Mouse (Mus musculus): ENCODE results near the gene Med14. TPM values are rescaled to one million over a fixed set of nuclear protein-coding genes. Genes with fewer than 3 reads are reported as not detected.

Med14 gene
- 10 to 100 TPM; 69.3 to 76.2 TPM for total RNA-seq (2021)

DNA sequence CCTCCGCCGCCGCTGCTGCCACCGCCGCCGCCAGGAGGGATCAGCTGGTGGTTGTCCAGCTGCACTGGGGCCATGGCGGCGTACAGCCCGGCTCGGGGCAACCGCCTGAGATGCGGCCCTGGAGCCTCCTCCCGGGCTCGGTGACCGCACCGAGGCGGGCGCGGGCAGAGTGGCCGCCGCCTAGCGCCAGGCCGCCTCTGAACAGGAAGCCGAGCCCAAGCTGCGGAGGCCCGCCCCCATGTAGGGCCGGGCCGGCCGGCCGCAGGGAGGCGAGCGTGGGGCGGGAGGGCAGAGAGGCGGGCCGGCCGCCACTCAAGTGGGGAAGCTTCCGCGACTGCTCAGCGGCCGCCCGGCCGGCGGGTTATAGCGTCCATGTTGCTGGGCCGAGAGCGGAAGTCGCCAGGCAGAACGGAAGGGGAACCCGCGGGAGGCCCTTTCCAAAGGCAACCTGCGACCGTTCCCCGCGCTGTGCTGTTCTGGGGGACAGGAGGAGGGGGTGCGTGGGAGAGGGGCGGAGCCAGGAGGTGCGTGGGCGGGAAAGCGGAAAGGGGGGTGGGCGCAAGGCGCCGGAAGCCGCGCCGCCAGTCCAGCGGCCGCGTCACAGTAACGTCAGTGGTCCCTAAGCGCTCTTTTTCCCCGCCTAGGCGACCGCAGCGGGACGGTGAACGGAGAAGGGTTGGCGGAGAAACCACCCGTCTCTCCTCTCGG, at the start of gene Med14:
Gene Med14, minus strand, starts transcription at position 448 of the 708 bp plus-strand sequence.
- DNase-seq (ENCODE audit: extremely low spot score in 1 of 2, low spot score in 1 of 2) = peak; percentile 73 to 80

- no peak for DNase-seq (ENCODE audit: extremely low spot score in 1 of 2, low spot score in 1 of 2)
Measured at GRCm38 (mm10) chrX:12800559-12800958, 38.7 kb upstream of the Med14 start.

DNA sequence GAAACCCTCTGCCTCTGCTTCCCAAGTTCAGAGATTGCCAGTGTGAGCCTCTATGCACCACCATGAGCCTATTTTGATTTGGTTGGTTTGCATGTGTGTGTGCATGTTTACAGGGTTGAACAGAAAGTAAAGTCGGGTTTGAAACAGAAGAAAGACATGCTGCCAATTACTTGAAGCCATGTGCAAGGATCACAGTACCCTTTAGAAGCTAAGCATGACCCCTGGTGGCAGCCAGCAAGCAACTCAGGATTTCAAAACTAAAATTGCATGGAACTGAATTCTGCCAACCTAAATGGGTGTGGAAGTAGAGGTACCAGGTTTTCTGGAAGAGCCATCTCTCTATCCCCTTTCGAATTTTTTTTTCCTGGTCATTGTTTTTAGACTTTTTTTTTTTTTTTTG, 33.0 kb upstream of the Med14 start:
- DNase-seq (ENCODE audit: extremely low spot score in 1 of 2, low spot score in 1 of 2) = peak in 1 of 2 experiments; percentile 6

GRCm38 (mm10) chrX:12791674-12792340, 29.9 kb upstream of the Med14 start:
- DNase-seq (ENCODE audit: extremely low spot score in 1 of 2, low spot score in 1 of 2) = no peak

DNA sequence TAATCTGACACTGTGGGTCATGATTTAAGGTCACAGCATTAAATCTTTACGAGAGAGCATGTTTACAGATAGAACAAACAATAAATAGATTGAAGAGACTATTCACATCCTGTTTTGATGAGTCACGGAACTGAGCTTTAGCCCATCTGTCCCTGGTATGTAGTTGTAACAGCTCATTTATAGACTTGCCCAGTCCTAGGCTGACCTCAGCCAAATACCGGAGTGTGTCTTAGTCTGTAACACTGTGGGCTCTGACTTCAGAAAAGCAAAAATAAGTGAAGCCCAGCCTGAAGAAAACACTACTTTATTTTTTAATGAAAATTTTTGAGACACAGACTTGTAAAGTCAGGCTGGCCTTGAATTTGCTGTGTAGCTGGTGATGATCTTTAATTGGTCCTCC, 11.4 kb upstream of the Med14 start:
- DNase-seq (ENCODE audit: extremely low spot score in 1 of 2, low spot score in 1 of 2) = no peak

DNA sequence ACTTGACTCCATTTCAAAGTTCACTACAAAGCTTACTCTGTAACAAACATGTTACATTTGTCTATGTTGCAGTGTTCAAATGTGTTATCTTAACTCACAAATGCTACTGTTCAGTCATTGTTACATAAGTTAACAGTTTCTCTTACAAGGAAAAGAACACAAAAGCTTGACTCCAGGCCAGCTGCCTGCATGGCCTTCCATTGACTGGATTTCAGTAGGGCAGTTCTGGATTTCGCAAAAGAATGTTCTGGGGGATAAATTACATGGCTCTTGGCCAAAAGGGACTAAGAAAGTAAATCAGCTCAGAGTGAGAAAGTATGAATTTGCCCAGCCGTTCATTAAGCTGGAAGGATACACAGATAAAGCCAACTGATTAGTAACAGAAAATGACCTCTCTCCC, 9.7 kb upstream of the Med14 start:
- DNase-seq (ENCODE audit: extremely low spot score in 1 of 2, low spot score in 1 of 2) = no peak

DNA sequence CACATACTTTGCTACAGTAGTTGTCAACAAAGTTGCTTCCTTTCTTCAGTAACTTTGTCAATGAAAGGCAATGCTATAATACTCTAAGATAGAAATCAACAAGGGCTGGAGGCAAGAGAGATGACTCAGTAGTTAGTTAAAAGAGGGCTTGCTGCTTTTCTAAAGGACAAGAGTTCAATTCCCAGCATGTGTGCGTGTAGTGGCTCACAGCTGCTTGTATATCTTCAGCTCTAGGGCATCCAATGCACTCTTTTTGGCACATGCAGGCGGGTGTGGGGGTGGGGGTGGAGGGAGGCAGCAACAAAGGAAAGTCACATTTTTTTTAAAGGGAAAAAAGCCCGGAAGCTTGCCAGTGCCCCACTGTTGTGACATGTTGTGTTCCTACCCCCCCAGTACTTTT, 6.7 kb upstream of the Med14 start:
- DNase-seq (ENCODE audit: extremely low spot score in 1 of 2, low spot score in 1 of 2) = no peak

DNA sequence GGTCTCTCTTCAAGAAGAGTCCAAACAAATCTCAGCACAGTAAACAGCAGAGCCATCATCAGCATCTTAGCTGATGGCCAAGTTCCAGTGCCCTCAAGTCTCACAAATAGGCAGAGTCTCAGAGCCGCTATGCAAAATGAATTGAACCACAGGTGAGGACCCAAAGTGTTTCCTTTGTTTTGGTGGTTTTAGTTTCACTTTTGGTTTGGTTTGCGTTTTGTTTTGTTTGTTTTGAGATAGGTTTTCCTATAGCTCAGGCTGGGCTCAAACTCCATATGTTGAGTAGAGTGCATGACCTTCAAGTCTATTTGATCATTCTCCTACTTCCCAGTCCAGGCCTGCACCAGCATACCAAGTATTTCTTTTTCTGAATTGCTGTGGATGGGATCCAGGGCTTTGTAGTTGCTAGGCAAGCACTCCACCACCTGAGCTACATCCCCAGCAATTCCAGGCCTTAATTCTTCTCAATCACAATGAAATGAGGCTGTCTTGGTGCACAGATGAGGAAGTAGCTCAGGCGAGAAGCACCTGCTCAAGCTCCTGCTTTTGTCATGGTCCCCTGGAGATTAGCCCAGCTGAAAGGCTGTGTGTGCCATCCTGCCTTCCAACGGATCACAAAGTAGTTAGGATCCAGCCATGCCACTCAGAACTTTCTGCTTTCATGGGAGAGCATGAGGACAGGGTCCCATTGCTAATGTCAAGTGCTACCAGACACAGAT, 5.1 kb upstream of the Med14 start:
- DNase-seq (ENCODE audit: extremely low spot score in 1 of 2, low spot score in 1 of 2) = no peak

DNA sequence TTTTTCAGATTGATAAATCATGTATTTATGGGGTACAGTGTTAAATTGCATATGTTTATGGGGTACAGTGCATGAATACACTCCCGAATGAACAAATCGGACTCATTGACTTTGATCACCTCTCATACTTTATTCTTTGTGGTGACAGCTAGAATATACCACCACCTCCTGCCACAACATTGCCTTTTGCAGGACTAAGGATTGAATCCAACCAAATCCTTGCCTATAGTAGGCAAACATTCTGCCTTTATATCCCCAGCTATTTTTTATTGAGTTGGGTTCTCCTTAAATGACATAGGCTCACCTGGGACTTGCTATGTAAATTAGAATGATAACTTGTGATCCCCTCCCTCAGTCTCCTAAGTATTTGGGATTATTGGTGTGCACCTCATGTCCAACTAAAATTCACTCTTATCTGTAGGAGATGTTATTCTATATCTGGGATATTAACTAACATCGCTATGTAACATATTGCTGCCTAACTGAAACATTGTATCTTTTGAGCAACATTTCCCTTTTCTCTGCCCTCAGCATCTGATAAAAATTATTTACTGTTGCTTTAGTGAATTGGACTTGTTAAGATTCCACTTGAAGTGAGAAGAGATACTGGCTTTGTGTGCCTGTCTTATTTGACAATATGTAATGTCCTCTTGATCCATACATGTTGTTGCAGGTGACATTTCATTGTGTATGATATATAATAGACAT, 1.4 kb upstream of the Med14 start:
- no peak for DNase-seq (ENCODE audit: extremely low spot score in 1 of 2, low spot score in 1 of 2)

GRCm38 (mm10) chrX:12762334-12763126, 657 bp upstream of the Med14 start:
- DNase-seq (ENCODE audit: extremely low spot score in 1 of 2, low spot score in 1 of 2) = no peak

DNA sequence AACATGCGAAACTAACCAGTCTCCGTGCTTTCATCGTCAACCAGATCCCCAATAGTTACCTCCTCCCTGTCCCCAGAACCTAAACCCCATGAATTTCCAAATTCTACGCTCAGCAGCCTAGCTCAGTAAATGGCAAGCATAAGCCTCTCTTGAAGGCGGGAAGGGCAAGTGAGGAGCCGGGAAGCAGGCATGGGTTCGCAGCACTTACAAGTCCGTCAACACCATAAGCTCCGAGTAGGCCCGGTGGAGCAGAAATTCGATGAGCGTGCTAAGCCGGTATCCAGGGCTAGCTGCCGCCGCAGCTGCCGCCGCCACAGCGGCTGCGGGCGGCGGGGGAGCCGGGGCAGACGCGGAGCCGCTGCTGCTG, 631 bp downstream of the Med14 start:
- no peak for DNase-seq (ENCODE audit: extremely low spot score in 1 of 2, low spot score in 1 of 2)

- DNase-seq (ENCODE audit: extremely low spot score in 1 of 2, low spot score in 1 of 2) = no peak
Measured at GRCm38 (mm10) chrX:12760501-12760900, 1.4 kb downstream of the Med14 start.

DNA sequence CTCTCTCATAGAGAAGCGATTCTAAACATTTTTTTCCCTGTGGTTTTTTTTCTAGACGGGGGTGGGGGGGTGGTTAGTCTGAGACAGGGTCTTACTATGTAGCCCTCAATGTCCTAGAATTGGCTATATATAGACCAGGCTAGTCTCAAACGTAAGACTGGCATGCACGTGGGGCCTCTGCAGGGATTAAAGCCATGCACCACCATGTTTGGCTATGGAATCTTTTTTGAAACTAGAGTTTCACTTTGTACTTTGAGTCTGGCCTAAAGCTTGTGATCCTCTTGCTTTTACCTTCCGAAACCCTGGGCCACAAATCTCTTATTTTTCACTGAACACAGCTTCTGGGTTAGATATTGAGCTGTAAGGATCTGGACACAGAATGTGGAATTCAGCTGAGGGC, 2.2 kb downstream of the Med14 start:
- no peak for DNase-seq (ENCODE audit: extremely low spot score in 1 of 2, low spot score in 1 of 2)

DNA sequence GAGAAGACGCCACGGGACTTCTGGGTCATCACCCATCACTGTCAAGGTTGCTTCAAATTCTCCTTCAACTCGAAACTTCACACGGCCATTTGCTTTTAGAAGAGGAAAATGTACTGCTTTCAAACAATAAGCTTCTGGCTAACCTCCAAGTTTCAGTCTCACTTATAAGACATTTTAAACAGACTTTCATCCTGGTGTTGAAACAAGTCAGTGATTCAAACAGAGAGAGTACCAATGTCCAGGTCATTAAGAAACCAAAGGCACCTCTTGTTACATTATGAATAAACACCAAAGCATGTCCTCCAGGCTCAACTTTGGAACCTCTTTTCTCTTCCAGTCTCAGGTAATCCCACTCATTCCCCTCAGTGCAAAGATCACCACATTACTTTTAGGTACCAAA, 14.0 kb downstream of the Med14 start:
- no peak for DNase-seq (ENCODE audit: extremely low spot score in 1 of 2, low spot score in 1 of 2)

DNA sequence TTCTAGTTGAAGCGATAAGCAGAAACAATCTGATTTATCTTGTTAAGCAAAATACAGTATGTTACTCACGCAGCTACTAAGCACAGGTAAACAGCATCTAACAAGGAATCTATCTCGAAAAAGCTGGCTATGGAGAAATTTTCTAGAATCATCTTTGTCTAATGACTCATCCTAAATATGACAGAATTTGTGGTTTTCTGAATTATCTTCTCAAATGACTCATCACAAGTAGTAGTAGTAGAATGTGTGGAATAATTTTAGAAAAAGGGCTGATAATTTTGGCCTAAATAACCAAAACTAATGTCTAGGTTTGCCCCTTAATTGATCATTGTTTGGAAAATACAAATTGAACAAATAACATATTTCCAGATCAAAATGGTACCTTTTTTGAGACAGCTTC, 15.1 kb downstream of the Med14 start:
- no peak for DNase-seq (ENCODE audit: extremely low spot score in 1 of 2, low spot score in 1 of 2)

GRCm38 (mm10) chrX:12740396-12740795, 21.5 kb downstream of the Med14 start:
- DNase-seq (ENCODE audit: extremely low spot score in 1 of 2, low spot score in 1 of 2) = no peak

GRCm38 (mm10) chrX:12716036-12716435, 45.8 kb downstream of the Med14 start:
- DNase-seq (ENCODE audit: extremely low spot score in 1 of 2, low spot score in 1 of 2) = no peak

DNA sequence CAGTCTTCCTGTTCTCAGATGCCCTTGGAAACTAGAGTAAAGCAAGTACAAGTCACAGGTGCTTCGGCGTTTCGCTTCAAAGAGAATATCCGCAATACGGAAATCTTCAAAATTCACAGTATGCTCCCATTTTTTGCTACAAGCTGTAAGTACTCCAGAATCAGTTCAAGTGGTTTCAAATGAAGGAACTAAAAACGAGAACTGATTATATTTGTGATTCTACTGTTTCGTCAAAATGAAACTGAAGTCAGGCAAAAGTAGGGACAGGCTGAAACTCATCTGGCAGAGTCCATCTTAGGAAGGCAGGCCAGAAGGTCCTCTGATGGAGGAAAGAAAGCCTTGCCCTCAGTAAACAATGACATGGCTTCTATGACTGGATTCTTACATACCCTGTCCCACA, 48.1 kb downstream of the Med14 start:
- DNase-seq (ENCODE audit: extremely low spot score in 1 of 2, low spot score in 1 of 2) = no peak

- no peak for DNase-seq (ENCODE audit: extremely low spot score in 1 of 2, low spot score in 1 of 2)
Measured at GRCm38 (mm10) chrX:12686910-12687309, 75.0 kb downstream of the Med14 start.

DNA sequence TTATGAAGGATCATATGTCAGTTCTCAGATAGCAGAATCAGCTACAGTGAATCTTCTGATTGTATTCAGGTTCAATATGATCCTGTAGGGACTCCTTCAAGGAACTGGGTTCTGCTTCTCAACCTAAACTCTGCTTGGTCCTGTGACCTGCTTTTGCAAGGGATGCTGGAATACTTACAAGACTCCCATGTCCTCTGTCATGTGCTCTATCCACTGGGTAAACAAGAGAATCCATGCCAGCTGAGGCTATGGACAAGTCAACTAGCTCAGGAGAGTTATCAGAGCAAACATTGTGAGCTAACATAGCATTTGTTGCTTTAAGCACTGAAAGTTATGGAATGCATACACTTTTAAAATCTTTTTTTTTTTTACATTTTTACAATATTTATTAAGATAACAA, 75.8 kb downstream of the Med14 start:
- DNase-seq (ENCODE audit: extremely low spot score in 1 of 2, low spot score in 1 of 2) = no peak

Data from layer of hippocampus, postnatal 25 days (tissue).